Mouse (Mus musculus): ENCODE measurements around the gene Rasl10b.

GRCm38 (mm10) chr11:83409792-83410291 lies 905 bp downstream of the Rasl10b start:
- no peak for TF ChIP-seq CTCF (IDR thresholded peaks at IDR 0.05; ENCODE audit: low read depth)
- TF ChIP-seq EP300 (IDR thresholded peaks at IDR 0.05; ENCODE audit: low read depth), result no peak
